10 mouse cellular contexts compared by ENCODE assay signal in the genomic region with DNA sequence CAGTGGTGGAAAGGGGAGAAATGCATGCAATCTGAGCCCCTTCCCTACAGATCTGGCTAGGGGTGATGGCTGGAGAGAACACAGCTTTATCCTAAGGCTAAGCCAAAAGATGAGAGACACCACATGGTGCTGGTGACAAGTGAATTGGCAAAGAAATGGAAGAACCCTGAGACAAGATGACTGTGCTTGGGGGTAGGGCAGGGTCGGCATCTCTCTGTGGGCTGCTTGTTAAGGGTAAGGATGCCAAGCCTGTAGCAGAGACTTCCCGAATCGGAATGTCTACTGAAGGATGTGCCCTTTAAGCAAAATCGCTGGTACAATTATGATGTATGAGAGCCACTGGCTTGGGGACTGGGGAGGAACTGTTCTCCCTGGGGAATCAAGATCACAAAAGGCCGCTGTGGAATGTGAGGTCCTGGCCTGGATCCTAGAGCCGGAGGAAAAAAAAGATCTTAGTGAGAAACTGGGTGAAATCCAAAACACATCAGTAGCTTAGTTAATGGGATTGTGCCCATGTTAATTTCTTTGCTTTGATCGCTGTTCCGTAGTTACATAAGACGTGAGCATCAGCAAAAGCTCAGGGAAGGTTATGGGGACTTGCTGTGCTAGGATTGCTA. TPM values are rescaled to one million over a fixed set of nuclear protein-coding genes. Genes with fewer than 3 reads are reported as not detected.
A peak's percentile ranks its signal among the peaks of the same experiment; 100 is the strongest.
DNase-seq lines count a peak whose midpoint lies in the region; ATAC-seq and TF ChIP-seq lines count a peak whose summit lies in the region.
"Had no signal": no experiment of that assay in that cellular context is flagged by ENCODE, and none has a peak within 500 bp of the region (broad histone marks: within the 10 kb centered on the region; RNA-seq: fewer than 3 reads in every experiment).

No protein-coding gene starts in this region.

- H3K4me1 ChIP-seq in intestine, embryonic 14.5 days (replicated peaks; ENCODE audit: control insufficient read depth, insufficient read depth, low read length), result peaks cover 2% of the 10 kb centered on the region; the same call in 1 of the 2 replicates
- 0 out of 2 replicates have a peak, but pooled peaks cover 2% of the 10 kb centered on the region for H3K4me1 ChIP-seq in intestine, postnatal 0 days (replicated peaks; ENCODE audit: control insufficient read depth, insufficient read depth, low read length)
- H3K4me1 ChIP-seq in embryonic facial prominence, embryonic 10.5 days, result peaks cover 23% of the 10 kb centered on the region
- peaks cover 46% of the 10 kb centered on the region for H3K4me1 ChIP-seq in midbrain, embryonic 12.5 days
- H3K4me1 ChIP-seq: megakaryocyte, embryonic 14.5 days had no signal

- H3K27ac ChIP-seq in intestine, embryonic 14.5 days (ENCODE audit: low read depth), result no peak overlapping the region
- no peak overlapping the region for H3K27ac ChIP-seq in intestine, postnatal 0 days (ENCODE audit: low read depth, low read length)
- H3K27ac ChIP-seq in embryonic facial prominence, embryonic 10.5 days (replicated peaks), result no peak overlapping the region
- peak overlapping the region; percentile 67 for H3K27ac ChIP-seq in midbrain, embryonic 12.5 days (replicated peaks)

- intact Hi-C loops in heart, postnatal 10 days (cut with DNase I), result no loop called here

- no peak overlapping the region for H3K4me2 ChIP-seq in intestine, embryonic 14.5 days (ENCODE audit: low read length)
- no peak overlapping the region for H3K4me2 ChIP-seq in intestine, postnatal 0 days (replicated peaks; ENCODE audit: low read depth)
- no peak overlapping the region for H3K4me2 ChIP-seq in midbrain, embryonic 12.5 days (replicated peaks)

- no peak for ATAC-seq in intestine, embryonic 14.5 days (replicated peaks; ENCODE audit: low FRiP score, low TSS enrichment, low read depth)
- ATAC-seq in intestine, postnatal 0 days, result no peak
- peak; percentile 44; the same call in 1 of the 2 replicates for ATAC-seq in midbrain, embryonic 12.5 days (ENCODE audit: low FRiP score, low read depth)

- no peak overlapping the region for H3K9ac ChIP-seq in intestine, embryonic 14.5 days (ENCODE audit: low read length)
- H3K9ac ChIP-seq in intestine, postnatal 0 days (ENCODE audit: low read depth, low read length), result no peak overlapping the region
- no peak overlapping the region for H3K9ac ChIP-seq in midbrain, embryonic 12.5 days (replicated peaks)

- no peak overlapping the region for H3K4me3 ChIP-seq in intestine, embryonic 14.5 days (ENCODE audit: low read depth, low read length)
- no peak overlapping the region for H3K4me3 ChIP-seq in intestine, postnatal 0 days (ENCODE audit: low read depth, low read length)
- no peak overlapping the region for H3K4me3 ChIP-seq in embryonic facial prominence, embryonic 10.5 days
- no peak overlapping the region for H3K4me3 ChIP-seq in midbrain, embryonic 12.5 days
- H3K4me3 ChIP-seq: megakaryocyte, embryonic 14.5 days had no signal

- no peaks in the 10 kb centered on the region for H3K36me3 ChIP-seq in intestine, embryonic 14.5 days (ENCODE audit: control insufficient read depth, insufficient read depth, low read length)
- no peaks in the 10 kb centered on the region for H3K36me3 ChIP-seq in intestine, postnatal 0 days (ENCODE audit: control insufficient read depth, insufficient read depth)
- no peaks in the 10 kb centered on the region for H3K36me3 ChIP-seq in embryonic facial prominence, embryonic 10.5 days (replicated peaks)
- H3K36me3 ChIP-seq in midbrain, embryonic 12.5 days, result no peaks in the 10 kb centered on the region

- DNase-seq in intestine, embryonic 14.5 days (ENCODE audit: low spot score), result peak; percentile 49
- DNase-seq in embryonic facial prominence, embryonic 10.5 days (ENCODE audit: low spot score), result peak; percentile 7
- DNase-seq in heart, postnatal 10 days, result peak; percentile 76
- peak; percentile 52 to 68 for DNase-seq in kidney, postnatal 4 days
- DNase-seq in T-cell, adult 2 months (ENCODE audit: low spot score), result no peak
- DNase-seq in urinary bladder, adult 2 months (ENCODE audit: low spot score), result no peak

- H3K27me3 ChIP-seq in intestine, embryonic 14.5 days (replicated peaks; ENCODE audit: control insufficient read depth, insufficient read depth, low read length), result no peaks in the 10 kb centered on the region
- H3K27me3 ChIP-seq in intestine, postnatal 0 days (replicated peaks; ENCODE audit: control insufficient read depth, insufficient read depth, low read length), result no peaks in the 10 kb centered on the region
- H3K27me3 ChIP-seq in embryonic facial prominence, embryonic 10.5 days (replicated peaks; ENCODE audit: low read depth, poor library complexity, severe bottlenecking), result no peaks in the 10 kb centered on the region
- H3K27me3 ChIP-seq in midbrain, embryonic 12.5 days, result no peaks in the 10 kb centered on the region
- H3K27me3 ChIP-seq: megakaryocyte, embryonic 14.5 days had no signal

- no peaks in the 10 kb centered on the region for H3K9me3 ChIP-seq in intestine, embryonic 14.5 days (ENCODE audit: control insufficient read depth, low read length)
- H3K9me3 ChIP-seq in intestine, postnatal 0 days (ENCODE audit: control insufficient read depth), result no peaks in the 10 kb centered on the region
- H3K9me3 ChIP-seq in embryonic facial prominence, embryonic 10.5 days, result peaks cover 5% of the 10 kb centered on the region
- H3K9me3 ChIP-seq in midbrain, embryonic 12.5 days, result 0 out of 2 replicates have a peak, but pooled peaks cover 8% of the 10 kb centered on the region

- TF ChIP-seq CTCF in intestine, postnatal 0 days (IDR thresholded peaks at IDR 0.05; ENCODE audit: low read depth), result no peak

- WGBS in intestine, embryonic 14.5 days, result 46% methylated on average over 9 of the region's 9 CpGs
- WGBS in intestine, postnatal 0 days, result 47% methylated on average over 9 of the region's 9 CpGs
- WGBS in embryonic facial prominence, embryonic 10.5 days, result 26% methylated on average over 9 of the region's 9 CpGs
- WGBS in midbrain, embryonic 12.5 days, result 9% methylated on average over 9 of the region's 9 CpGs

RNA-seq across cellular contexts. Expression of a gene that starts 35.8 kb away (rescaled TPM):
- not detected in 2 replicates for polyA plus RNA-seq in intestine, embryonic 14.5 days (2014; fragmentation: Nextera tagmentation; extraction: Ambion mirVana)
- not detected in 2 replicates for polyA plus RNA-seq in intestine, postnatal 0 days (2015; fragmentation: Nextera tagmentation; extraction: Ambion mirVana)
- polyA plus RNA-seq in embryonic facial prominence, embryonic 10.5 days (2016; fragmentation: Nextera tagmentation; extraction: Ambion mirVana), result not detected in 2 replicates
- total RNA-seq in heart, postnatal 10 days (2021), result not detected
- polyA plus RNA-seq in midbrain, embryonic 12.5 days (2016; fragmentation: Nextera tagmentation; extraction: Ambion mirVana), result not detected in 2 replicates
- 0.07 TPM in 1 of 2 replicates, not detected in the other for polyA plus RNA-seq in urinary bladder, adult 2 months (2012; rRNA removed)
- total RNA-seq: ES-E14 had no signal

Comparison
In these comparisons a context has a peak if more than half of its experiments do, and no peak if none do; other contexts are left out.
1. DNase-seq: peak in intestine, embryonic 14.5 days (single experiment), embryonic facial prominence, embryonic 10.5 days (single experiment), heart, postnatal 10 days (2 of 2) and kidney, postnatal 4 days (2 of 2); none in T-cell, adult 2 months (single experiment) and urinary bladder, adult 2 months (single experiment).